Mouse (Mus musculus) G1E (cell line): ENCODE measurements around the gene Colgalt2. TPM values are rescaled to one million over a fixed set of nuclear protein-coding genes. Genes with fewer than 3 reads are reported as not detected.

Experiments
- ATAC-seq: 2 replicates; pipeline ENCODE4 v1.8.0; 2016; ENCODE audit warnings: mild to moderate bottlenecking; ENCODE audit not compliant: insufficient number of reproducible peaks, poor library complexity, low FRiP score, severe bottlenecking; ENCODE audit errors: extremely low read depth
- DNase-seq: peaks from one replicate; pipeline ENCODE4 v3.0.0; 2012; ENCODE audit warnings: low spot score
- H3K27me3 ChIP-seq: 2 replicates; pipeline ENCODE4 v1.6.1; 2012; ENCODE audit warnings: mild to moderate bottlenecking, low read length, inconsistent platforms; ENCODE audit not compliant: insufficient read depth
- H3K36me3 ChIP-seq: replicated peaks from 2 replicates; pipeline ENCODE3; 2012; ENCODE audit warnings: mild to moderate bottlenecking, inconsistent platforms
- H3K4me1 ChIP-seq: 2 replicates; pipeline ENCODE4 v1.6.1; 2012; ENCODE audit warnings: low read depth, low read length, inconsistent platforms, mixed read lengths; ENCODE audit not compliant: insufficient read depth
- H3K4me3 ChIP-seq: 2 replicates; pipeline ENCODE4 v1.5.1; 2012; ENCODE audit warnings: low read depth, mild to moderate bottlenecking, inconsistent platforms, low read length, moderate library complexity, mixed read lengths
- H3K9me3 ChIP-seq: replicated peaks from 2 replicates; pipeline ENCODE4 v1.6.1; 2012; ENCODE audit warnings: inconsistent platforms
- CTCF ChIP-seq: IDR thresholded peaks from 2 replicates; pipeline ENCODE4 v1.5.1; 2012; ENCODE audit warnings: low read depth, low read length, inconsistent platforms, mixed read lengths
- GATA1 ChIP-seq: IDR thresholded peaks from 2 replicates; pipeline ENCODE4 v1.6.1; 2012; ENCODE audit warnings: borderline replicate concordance, low read length, inconsistent platforms, mixed read lengths
- GATA2 ChIP-seq: IDR thresholded peaks from 2 replicates; pipeline ENCODE4 v1.6.1; 2012; ENCODE audit warnings: low read depth, low read length, inconsistent platforms, borderline replicate concordance
- POLR2AphosphoS5 ChIP-seq: IDR thresholded peaks from 2 replicates; pipeline ENCODE4 v1.6.1; 2012; ENCODE audit warnings: low read depth, low read length, inconsistent platforms; ENCODE audit not compliant: insufficient replicate concordance
- TAL1 ChIP-seq: conservative IDR thresholded peaks from 2 replicates; pipeline ENCODE4 v1.6.1; 2012; ENCODE audit warnings: low read depth, low read length, inconsistent platforms, mixed read lengths
- polyA plus RNA-seq: library from polyadenylated mRNA; stranded (reverse); fragments of >175 nt; gene quantifications from 2 replicates; pipeline ENCODE4 v1.2.3, GENCODE M21; 2012
- total RNA-seq, 2 experiments: library from RNA; stranded (forward) in 1 of 2; stranded (reverse) in 1 of 2; fragments of 200-1000 nt in 1 of 2; fragments of >200 nt in 1 of 2; fragmentation: Nextera tagmentation in 1 of 2; gene quantifications; 2 replicates each; pipeline ENCODE4 v1.2.3; 2014 to 2017

Colgalt2 gene
- total and polyA plus RNA-seq, 3 experiments, result 0.16 TPM; not detected in 2

DNA sequence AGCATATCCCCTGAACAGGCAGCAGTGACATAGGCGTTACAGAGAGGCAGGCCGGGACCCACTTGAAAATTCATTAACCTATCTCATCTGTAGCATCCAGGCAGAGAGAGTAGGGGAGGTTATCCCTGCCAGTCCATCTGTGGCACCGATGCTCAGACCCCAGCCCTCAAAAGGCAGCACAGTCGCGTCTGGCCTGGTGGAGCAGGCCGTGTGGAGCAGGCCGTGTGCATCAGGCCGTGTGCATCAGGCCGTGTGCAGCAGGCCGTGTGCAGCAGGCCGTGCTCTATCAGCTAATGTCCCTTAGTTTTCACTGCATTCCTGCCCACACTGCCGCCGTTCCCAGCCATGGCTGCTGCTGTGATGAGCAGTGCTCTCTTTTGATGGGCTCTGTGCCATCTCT, 137.6 kb downstream of the Colgalt2 start:
- H3K36me3 ChIP-seq, result no peaks in the 10 kb centered on the region
- no peak overlapping the region for H3K4me3 ChIP-seq
- DNase-seq, result no peak
- no peaks in the 10 kb centered on the region for H3K4me1 ChIP-seq
- TF ChIP-seq GATA1 (no peak), CTCF (no peak), GATA2 (no peak), POLR2AphosphoS5 (no peak), TAL1 (no peak)
- H3K9me3 ChIP-seq, result peaks cover 18% of the 10 kb centered on the region
- ATAC-seq, result no peak
- H3K27me3 ChIP-seq, result no peaks in the 10 kb centered on the region

DNA sequence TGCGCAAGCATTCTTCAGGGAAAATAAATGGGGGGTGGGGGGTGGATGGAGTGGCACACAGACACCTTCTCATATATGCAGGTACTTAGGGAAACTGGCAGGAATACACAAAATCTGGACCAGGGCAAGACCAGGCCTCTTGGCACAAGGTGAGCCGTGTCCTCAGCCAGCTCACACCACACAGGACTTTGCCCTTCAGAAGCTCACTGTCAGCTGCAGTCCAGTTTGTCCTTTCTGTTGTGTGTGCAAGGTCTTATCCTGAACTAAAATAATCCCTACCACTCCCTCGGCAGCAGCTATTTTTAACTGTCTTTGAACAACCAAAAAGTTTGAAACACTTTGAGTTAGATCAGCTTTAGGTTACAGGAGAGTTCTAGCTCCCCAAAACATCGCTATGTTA, 139.2 kb downstream of the Colgalt2 start:
- peaks cover 18% of the 10 kb centered on the region for H3K9me3 ChIP-seq
- no peak for ATAC-seq
- H3K36me3 ChIP-seq, result no peaks in the 10 kb centered on the region
- TF ChIP-seq POLR2AphosphoS5 (no peak), GATA1 (no peak), TAL1 (no peak), GATA2 (no peak), CTCF (no peak)
- no peaks in the 10 kb centered on the region for H3K4me1 ChIP-seq
- no peak for DNase-seq
- no peak overlapping the region for H3K4me3 ChIP-seq
- H3K27me3 ChIP-seq, result no peaks in the 10 kb centered on the region

DNA sequence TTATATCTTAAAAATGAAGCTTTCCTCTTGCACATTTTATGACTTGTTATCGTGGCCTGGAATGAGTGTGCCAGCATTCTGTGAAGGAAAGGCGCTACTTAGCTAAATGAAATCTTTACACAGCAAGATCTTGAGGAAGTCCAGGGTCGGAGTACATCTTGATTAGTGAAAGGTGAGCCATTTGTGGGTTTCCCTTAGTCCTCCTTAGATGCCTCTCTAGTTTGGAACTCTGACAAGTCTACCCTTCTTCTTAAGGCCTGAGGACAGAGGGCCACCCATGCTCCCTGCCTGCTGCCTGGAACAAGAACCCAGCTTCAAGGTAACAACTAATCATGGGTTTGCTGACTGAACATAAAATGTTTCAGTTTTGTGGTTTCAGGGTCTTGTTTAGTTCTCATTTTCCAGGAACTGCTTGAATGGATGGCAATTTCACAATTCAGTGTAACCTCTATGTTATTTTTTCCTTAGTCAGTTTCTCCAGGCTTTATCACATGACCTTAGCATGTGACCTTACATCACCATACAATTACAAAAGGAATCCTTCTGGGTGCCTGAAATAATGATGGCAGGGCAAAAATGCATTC, 140.8 kb downstream of the Colgalt2 start:
- no peak overlapping the region for H3K4me3 ChIP-seq
- no peak for DNase-seq
- no peaks in the 10 kb centered on the region for H3K27me3 ChIP-seq
- peaks cover 18% of the 10 kb centered on the region for H3K9me3 ChIP-seq
- ATAC-seq, result no peak
- no peaks in the 10 kb centered on the region for H3K36me3 ChIP-seq
- TF ChIP-seq GATA1 (no peak), CTCF (no peak), POLR2AphosphoS5 (no peak), GATA2 (no peak)
- H3K4me1 ChIP-seq, result no peaks in the 10 kb centered on the region

DNA sequence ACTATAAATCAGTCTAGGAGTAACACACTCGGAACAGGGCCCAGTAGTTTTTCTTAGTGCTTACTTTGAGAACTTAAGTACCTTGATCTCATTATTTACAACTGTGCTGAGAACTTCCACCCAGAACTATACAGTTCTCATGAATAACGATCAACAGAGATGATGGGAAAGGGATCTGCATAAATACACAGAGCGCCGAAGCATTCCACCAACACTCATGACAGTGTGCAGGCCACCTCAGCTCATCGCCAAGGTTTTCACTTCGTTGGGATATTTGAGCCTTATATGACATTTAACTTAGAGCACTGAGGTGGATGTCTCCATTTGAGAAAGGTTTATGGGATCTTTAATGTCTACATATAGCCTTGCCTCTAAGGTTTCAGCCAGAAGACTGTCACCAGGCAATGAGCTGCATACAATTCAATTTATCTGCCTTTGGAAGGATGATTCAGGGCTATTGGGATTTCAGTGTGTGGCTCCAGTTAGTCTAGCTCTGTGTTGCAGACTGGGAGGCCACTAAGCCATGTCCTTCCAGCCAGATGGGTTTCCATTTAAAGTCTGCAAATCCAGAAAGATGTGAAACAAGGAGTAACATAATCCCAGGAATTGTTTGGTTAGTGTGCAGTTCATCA, 143.2 kb downstream of the Colgalt2 start:
- H3K27me3 ChIP-seq, result no peaks in the 10 kb centered on the region
- H3K4me1 ChIP-seq, result no peaks in the 10 kb centered on the region
- H3K9me3 ChIP-seq, result peaks cover 11% of the 10 kb centered on the region
- no peak for DNase-seq
- H3K36me3 ChIP-seq, result no peaks in the 10 kb centered on the region
- no peak for ATAC-seq
- TF ChIP-seq CTCF, result no peak
- no peak for TF ChIP-seq POLR2AphosphoS5
- no peak for TF ChIP-seq GATA1
- no peak for TF ChIP-seq GATA2
- no peak for TF ChIP-seq TAL1
- no peak overlapping the region for H3K4me3 ChIP-seq

DNA sequence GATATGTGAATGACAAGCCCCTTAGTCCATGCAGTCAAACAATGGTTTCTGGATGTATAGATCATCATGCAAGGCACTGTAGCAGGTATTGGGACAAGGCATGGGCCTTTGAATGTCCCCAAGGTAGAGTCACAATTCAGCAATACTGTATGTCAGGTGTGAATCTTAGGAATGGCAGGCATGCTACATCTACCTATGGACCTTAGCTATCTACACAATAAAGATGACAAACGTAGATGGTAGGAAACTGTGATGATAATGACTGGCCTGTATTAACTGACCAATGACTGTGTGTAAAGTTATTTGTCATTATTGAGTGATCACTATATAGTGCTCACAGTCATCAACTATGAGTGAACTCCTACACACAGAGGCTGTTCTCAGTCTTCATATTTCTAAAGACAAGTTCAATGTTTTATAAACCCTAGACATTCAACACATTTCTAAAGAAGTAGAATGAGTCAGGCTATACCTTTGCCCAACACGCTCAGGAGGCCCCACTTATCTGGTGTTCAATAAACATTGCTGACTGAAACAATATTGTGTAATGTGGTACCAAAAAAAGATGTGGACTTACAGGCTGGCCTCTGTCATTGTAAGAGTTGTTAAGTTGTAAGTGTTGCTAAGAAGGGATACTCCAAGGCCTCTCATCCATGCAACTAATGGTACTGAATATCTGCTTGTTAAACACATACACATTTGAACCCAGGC, 144.0 kb downstream of the Colgalt2 start:
- Histone ChIP-seq H3K27me3 (no peaks in the 10 kb centered on the region), H3K4me1 (no peaks in the 10 kb centered on the region), H3K36me3 (no peaks in the 10 kb centered on the region), H3K4me3 (no peak overlapping the region), H3K9me3 (peaks cover 15% of the 10 kb centered on the region)
- no peak for DNase-seq
- ATAC-seq, result no peak
- TF ChIP-seq POLR2AphosphoS5, result no peak
- TF ChIP-seq CTCF, result no peak
- TF ChIP-seq TAL1, result no peak
- no peak for TF ChIP-seq GATA1
- no peak for TF ChIP-seq GATA2

DNA sequence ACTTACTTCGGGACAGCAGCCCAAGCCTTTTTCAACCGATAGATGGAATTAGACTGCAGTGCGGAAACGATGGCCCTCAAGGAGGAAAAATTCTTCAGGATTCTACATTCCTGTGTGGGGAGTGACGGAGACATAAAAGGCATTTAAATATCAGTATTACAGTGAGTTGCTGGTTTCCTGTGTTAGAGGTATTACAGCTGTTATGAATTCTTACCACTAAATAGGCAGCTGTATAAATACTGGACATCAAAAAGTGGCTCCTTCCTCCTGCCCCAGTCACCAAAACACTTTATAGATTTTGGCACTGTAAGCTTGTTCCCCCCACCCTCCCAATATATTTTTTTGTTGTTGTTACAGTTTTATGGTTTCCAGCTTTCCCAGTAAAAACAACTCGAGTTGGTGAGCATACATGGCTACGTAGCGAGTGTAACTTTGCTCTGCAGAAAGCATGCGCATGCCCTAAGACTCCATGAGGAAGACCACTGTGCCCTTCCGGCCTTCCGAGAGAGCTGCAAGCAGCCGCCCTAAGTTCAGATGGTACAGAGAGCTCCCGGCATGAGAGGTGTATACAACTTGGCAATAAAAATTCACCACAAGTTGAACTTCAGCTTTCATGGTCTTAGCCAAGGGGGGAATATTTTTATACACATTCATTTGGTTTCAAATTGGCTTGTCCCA, 149.6 kb downstream of the Colgalt2 start:
- H3K4me1 ChIP-seq, result no peaks in the 10 kb centered on the region
- peaks cover 13% of the 10 kb centered on the region for H3K9me3 ChIP-seq
- no peaks in the 10 kb centered on the region for H3K27me3 ChIP-seq
- ATAC-seq, result no peak
- TF ChIP-seq TAL1 (no peak), POLR2AphosphoS5 (no peak), CTCF (no peak), GATA1 (no peak), GATA2 (no peak)
- no peak overlapping the region for H3K4me3 ChIP-seq
- H3K36me3 ChIP-seq, result no peaks in the 10 kb centered on the region
- DNase-seq, result no peak
